Mouse (Mus musculus): ENCODE measurements at regions not wholly inside any gene's neighbourhood (a gene's known extent, or its start where the extent isn't known, plus 50 kb on each side); places are given as distances from the start of the nearest gene placed in this dataset.
A peak's percentile ranks its signal among the peaks of the same experiment; 100 is the strongest.

DNA sequence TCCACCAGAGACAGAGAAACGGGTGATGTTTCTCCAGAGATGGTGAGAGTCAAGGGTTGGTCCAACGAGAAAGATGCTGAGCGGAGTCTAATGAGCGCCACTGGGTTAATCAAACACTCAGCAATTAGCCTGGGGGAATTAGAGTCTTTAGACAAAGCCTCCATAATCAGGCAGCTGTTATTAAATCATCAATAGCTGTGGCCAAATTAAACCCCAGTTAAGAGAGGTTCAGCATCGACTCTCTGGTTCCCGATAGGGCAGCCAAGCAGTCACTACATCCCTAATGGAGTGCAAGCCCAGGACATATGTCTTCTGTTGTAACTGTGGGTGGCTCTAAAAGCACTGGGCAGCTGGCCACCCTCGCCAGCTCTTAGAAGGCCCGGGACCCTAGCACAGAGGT lies 216.9 kb downstream of the Cryba4 start:
- no peak for ATAC-seq (ENCODE audit: low FRiP score)
- WGBS: 74% methylated on average over 8 of the region's 8 CpGs
- H3K27ac ChIP-seq (ENCODE audit: low read depth, low read length): no peak overlapping the region
- H3K9me3 ChIP-seq (ENCODE audit: low read length): no peaks in the 10 kb centered on the region
- H3K4me3 ChIP-seq (ENCODE audit: low read depth, low read length): no peak overlapping the region
- no peaks in the 10 kb centered on the region for H3K27me3 ChIP-seq (ENCODE audit: insufficient read depth, low read length)
- no peak for TF ChIP-seq CTCF (IDR thresholded peaks at IDR 0.05)
- no peaks in the 10 kb centered on the region for H3K36me3 ChIP-seq (ENCODE audit: insufficient read depth, low read length)
- H3K9ac ChIP-seq (replicated peaks; ENCODE audit: low read length, poor library complexity, severe bottlenecking): no peak overlapping the region
- no peak overlapping the region for H3K4me2 ChIP-seq (ENCODE audit: low read depth, low read length, poor library complexity, severe bottlenecking)
- peaks cover 2% of the 10 kb centered on the region; the same call in 1 of the 2 replicates for H3K4me1 ChIP-seq (ENCODE audit: insufficient read depth, low read length)
- no peak for DNase-seq (ENCODE audit: low spot score)

DNA sequence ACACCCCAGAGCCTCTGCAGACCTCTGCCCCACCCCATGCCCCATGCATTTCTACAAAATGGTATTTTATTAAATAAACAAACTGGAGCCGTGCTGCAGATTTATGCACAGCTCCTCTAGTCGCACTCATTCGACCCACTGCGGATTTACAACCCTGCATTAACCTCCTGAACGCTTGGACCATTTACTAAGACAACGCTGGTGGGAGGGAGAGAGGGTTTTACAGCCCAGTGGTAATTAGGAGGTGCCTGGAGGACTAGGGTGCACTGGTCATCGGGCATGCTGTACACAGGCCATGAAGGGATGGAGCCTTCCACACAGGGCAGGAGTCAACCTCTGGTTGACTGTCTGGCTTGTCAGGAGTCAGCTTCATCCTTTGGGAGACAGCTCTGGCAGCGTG lies 215.2 kb downstream of the Cryba4 start:
- Histone ChIP-seq H3K4me2 (ENCODE audit: low read depth, low read length, poor library complexity, severe bottlenecking) (no peak overlapping the region), H3K27me3 (ENCODE audit: insufficient read depth, low read length) (no peaks in the 10 kb centered on the region), H3K36me3 (ENCODE audit: insufficient read depth, low read length) (no peaks in the 10 kb centered on the region), H3K9ac (replicated peaks; ENCODE audit: low read length, poor library complexity, severe bottlenecking) (no peak overlapping the region), H3K9me3 (ENCODE audit: low read length) (no peaks in the 10 kb centered on the region), H3K4me3 (ENCODE audit: low read depth, low read length) (no peak overlapping the region), H3K27ac (ENCODE audit: low read depth, low read length) (no peak overlapping the region), H3K4me1 (ENCODE audit: insufficient read depth, low read length) (peaks cover 12% of the 10 kb centered on the region)
- DNase-seq (ENCODE audit: low spot score) (no peak), ATAC-seq (ENCODE audit: low FRiP score) (no peak)
- TF ChIP-seq CTCF (IDR thresholded peaks at IDR 0.05): no peak
- WGBS: 81% methylated on average over 8 of the region's 8 CpGs

DNA sequence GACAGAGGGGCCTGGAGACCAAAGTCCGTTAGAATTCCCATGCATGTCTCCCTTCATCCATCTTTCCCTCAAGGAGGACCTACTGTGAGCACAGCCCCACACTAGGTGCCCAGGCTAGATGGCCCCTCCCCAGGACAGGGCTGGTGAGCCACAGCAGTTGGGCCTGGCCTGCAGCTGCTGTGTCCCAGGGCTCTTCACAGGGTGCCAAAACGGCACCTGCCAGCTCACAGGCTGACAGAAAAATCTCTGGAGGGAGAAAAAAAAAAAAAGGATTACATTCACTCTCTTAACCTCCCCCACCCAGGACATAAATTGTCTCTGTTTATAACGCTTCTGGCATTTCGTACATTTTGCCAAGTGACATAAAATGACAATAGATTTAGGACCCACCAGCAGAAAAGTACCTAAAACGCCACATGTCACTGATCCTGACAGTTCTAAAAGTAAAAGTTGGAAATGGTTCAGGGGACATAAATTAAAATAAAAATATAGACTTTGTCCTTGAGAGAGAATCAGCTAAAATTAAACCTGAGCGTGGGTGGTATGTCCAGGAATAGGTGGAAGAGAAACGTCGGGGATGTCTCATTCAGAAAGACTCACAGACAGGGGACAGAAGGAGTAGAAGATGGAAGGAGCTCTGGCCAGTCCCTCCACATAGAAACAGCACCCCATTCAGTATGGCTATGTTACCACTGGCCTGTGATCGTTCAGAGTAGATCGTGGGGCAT lies 212.5 kb downstream of the Cryba4 start:
- no peak for ATAC-seq (ENCODE audit: low FRiP score)
- DNase-seq (ENCODE audit: low spot score): no peak
- no peak overlapping the region for H3K27ac ChIP-seq (ENCODE audit: low read depth, low read length)
- no peaks in the 10 kb centered on the region for H3K9me3 ChIP-seq (ENCODE audit: low read length)
- no peak overlapping the region for H3K9ac ChIP-seq (replicated peaks; ENCODE audit: low read length, poor library complexity, severe bottlenecking)
- TF ChIP-seq CTCF (IDR thresholded peaks at IDR 0.05): no peak
- H3K4me2 ChIP-seq (ENCODE audit: low read depth, low read length, poor library complexity, severe bottlenecking): no peak overlapping the region
- H3K4me3 ChIP-seq (ENCODE audit: low read depth, low read length): no peak overlapping the region
- no peaks in the 10 kb centered on the region for H3K36me3 ChIP-seq (ENCODE audit: insufficient read depth, low read length)
- no peaks in the 10 kb centered on the region for H3K27me3 ChIP-seq (ENCODE audit: insufficient read depth, low read length)
- H3K4me1 ChIP-seq (ENCODE audit: insufficient read depth, low read length): peaks cover 12% of the 10 kb centered on the region
- WGBS: 58% methylated on average over 10 of the region's 10 CpGs

DNA sequence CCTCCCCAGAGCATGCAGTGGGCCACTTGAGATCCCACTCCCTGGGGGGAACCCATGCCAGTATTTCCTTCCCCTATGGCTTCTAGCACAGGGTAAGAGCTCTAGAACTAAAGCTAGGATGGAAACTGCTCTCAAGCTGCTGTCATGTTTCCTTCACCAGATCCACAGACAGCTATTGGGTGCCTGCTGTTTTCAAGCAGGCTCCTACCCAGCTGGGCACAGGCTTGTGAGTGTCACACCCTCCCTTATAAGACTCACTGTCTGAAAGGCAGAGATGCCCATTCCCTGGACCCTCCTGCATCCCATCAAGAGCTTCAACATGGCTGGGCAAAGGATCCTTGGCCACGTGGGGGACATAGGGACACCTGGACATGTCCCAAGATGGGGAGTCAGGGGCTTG lies 211.6 kb downstream of the Cryba4 start:
- Histone ChIP-seq H3K4me1 (ENCODE audit: insufficient read depth, low read length) (peaks cover 12% of the 10 kb centered on the region), H3K4me3 (ENCODE audit: low read depth, low read length) (no peak overlapping the region), H3K4me2 (ENCODE audit: low read depth, low read length, poor library complexity, severe bottlenecking) (no peak overlapping the region), H3K27ac (ENCODE audit: low read depth, low read length) (no peak overlapping the region), H3K27me3 (ENCODE audit: insufficient read depth, low read length) (no peaks in the 10 kb centered on the region), H3K36me3 (ENCODE audit: insufficient read depth, low read length) (no peaks in the 10 kb centered on the region), H3K9ac (replicated peaks; ENCODE audit: low read length, poor library complexity, severe bottlenecking) (no peak overlapping the region), H3K9me3 (ENCODE audit: low read length) (no peaks in the 10 kb centered on the region)
- no peak for ATAC-seq (ENCODE audit: low FRiP score)
- no peak for TF ChIP-seq CTCF (IDR thresholded peaks at IDR 0.05)
- no peak for DNase-seq (ENCODE audit: low spot score)
- WGBS: 45% methylated on average over 1 of the region's 1 CpGs

DNA sequence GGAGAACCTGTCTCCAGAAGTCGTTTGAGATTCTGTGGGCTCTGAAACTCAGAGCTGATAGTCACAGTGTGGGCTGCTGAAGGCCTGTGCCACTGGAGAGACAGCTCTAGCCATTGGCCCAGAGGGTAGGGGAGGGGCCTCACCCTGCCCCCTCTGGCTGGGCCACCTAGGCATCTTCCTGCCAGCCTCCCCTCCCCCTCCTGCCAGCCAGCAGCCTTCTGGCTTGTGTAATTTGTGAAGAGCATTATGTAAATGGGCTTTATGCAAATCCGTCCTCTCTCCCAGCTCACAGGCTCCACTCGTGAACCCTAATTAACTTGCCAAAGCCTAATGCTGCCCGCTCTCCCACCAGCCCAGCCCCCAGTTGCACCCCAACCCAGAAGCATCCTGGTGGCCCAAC lies 211.0 kb downstream of the Cryba4 start:
- H3K9me3 ChIP-seq (ENCODE audit: low read length): no peaks in the 10 kb centered on the region
- H3K36me3 ChIP-seq (ENCODE audit: insufficient read depth, low read length): no peaks in the 10 kb centered on the region
- peak overlapping the region; percentile 28; the same call in 1 of the 2 replicates for H3K27ac ChIP-seq (ENCODE audit: low read depth, low read length)
- WGBS: 14% methylated on average over 4 of the region's 4 CpGs
- no peak overlapping the region for H3K9ac ChIP-seq (replicated peaks; ENCODE audit: low read length, poor library complexity, severe bottlenecking)
- no peak overlapping the region for H3K4me2 ChIP-seq (ENCODE audit: low read depth, low read length, poor library complexity, severe bottlenecking)
- no peaks in the 10 kb centered on the region for H3K27me3 ChIP-seq (ENCODE audit: insufficient read depth, low read length)
- H3K4me3 ChIP-seq (ENCODE audit: low read depth, low read length): no peak overlapping the region
- ATAC-seq (ENCODE audit: low FRiP score) (peak; percentile 23; the same call in 1 of the 2 replicates), DNase-seq (ENCODE audit: low spot score) (peak; percentile 32)
- TF ChIP-seq CTCF (IDR thresholded peaks at IDR 0.05): no peak
- peaks cover 12% of the 10 kb centered on the region for H3K4me1 ChIP-seq (ENCODE audit: insufficient read depth, low read length)

DNA sequence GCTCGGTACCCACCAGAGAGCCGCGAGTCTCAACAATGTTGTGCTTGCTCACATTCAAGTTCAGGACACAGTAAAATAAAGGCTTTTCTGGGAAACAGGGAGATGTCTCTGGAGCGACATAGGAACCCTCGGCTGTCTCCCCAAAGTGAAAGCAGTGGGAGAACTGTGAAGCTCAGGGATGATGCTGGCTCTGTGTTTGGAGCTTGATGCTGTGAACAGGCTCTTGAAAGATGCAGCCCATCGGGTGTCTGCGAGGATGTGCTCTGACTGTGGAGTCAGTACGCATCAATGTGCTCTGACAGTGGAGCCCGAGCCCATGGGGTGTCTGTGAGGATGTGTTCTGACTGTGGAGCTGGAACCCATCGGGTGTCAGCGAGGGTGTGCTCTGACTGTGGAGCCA lies 210.1 kb downstream of the Cryba4 start:
- TF ChIP-seq CTCF (IDR thresholded peaks at IDR 0.05): no peak
- Histone ChIP-seq H3K27ac (ENCODE audit: low read depth, low read length) (no peak overlapping the region; the same call in 1 of the 2 replicates), H3K4me1 (ENCODE audit: insufficient read depth, low read length) (peaks cover 10% of the 10 kb centered on the region), H3K9ac (replicated peaks; ENCODE audit: low read length, poor library complexity, severe bottlenecking) (no peak overlapping the region), H3K4me2 (ENCODE audit: low read depth, low read length, poor library complexity, severe bottlenecking) (no peak overlapping the region), H3K36me3 (ENCODE audit: insufficient read depth, low read length) (no peaks in the 10 kb centered on the region), H3K4me3 (ENCODE audit: low read depth, low read length) (no peak overlapping the region), H3K27me3 (ENCODE audit: insufficient read depth, low read length) (no peaks in the 10 kb centered on the region), H3K9me3 (ENCODE audit: low read length) (no peaks in the 10 kb centered on the region)
- 79% methylated on average over 11 of the region's 11 CpGs for WGBS
- DNase-seq (ENCODE audit: low spot score) (no peak), ATAC-seq (ENCODE audit: low FRiP score) (no peak)
